Mouse (Mus musculus) MEL (cell line): ENCODE data around the gene Rabep2. TPM values are rescaled to one million over a fixed set of nuclear protein-coding genes. Genes with fewer than 3 reads are reported as not detected.

Experiments
- DNase-seq: peaks from one replicate; pipeline ENCODE4 v3.0.0; 2011; ENCODE audit warnings: low read depth, low spot score
- H3K27ac ChIP-seq: 2 replicates; pipeline ENCODE4 v1.5.1; 2012; ENCODE audit warnings: low read depth, mild to moderate bottlenecking, control low read depth, low read length, moderate library complexity; ENCODE audit not compliant: control insufficient read depth
- H3K27me3 ChIP-seq, 2 experiments: fragments of 150-350 bp in 1 of 2; sonication (generic) in 1 of 2; 2 replicates each; pipeline ENCODE4 v1.6.1; 2012; ENCODE audit warnings: low read length in 2 of 2, mild to moderate bottlenecking in 2 of 2, improper control_type of control experiment in 1 of 2, moderate library complexity in 1 of 2; ENCODE audit not compliant: insufficient read depth in 2 of 2, control insufficient read depth in 1 of 2
- H3K36me3 ChIP-seq, 2 experiments: 2 replicates each; pipeline ENCODE4 v1.6.1; 2012 to 2014; ENCODE audit warnings: low read length in 2 of 2, improper control_type of control experiment in 1 of 2, inconsistent platforms in 1 of 2, mild to moderate bottlenecking in 1 of 2; ENCODE audit not compliant: insufficient read depth in 2 of 2, control insufficient read depth in 1 of 2
- H3K4me1 ChIP-seq, 2 experiments: fragments of 150-350 bp in 1 of 2; sonication (generic) in 1 of 2; 2 replicates each; pipeline ENCODE4 v1.6.1; 2012; ENCODE audit warnings: low read length in 2 of 2, improper control_type of control experiment in 1 of 2, mild to moderate bottlenecking in 1 of 2; ENCODE audit not compliant: insufficient read depth in 2 of 2, control insufficient read depth in 1 of 2
- H3K4me3 ChIP-seq, 2 experiments: fragments of 150-350 bp in 1 of 2; sonication (generic) in 1 of 2; 2 replicates each; pipeline ENCODE4 v1.5.1; 2012; ENCODE audit warnings: low read depth in 2 of 2, low read length in 2 of 2, mild to moderate bottlenecking in 2 of 2, moderate library complexity in 2 of 2, control low read depth in 1 of 2, improper control_type of control experiment in 1 of 2; ENCODE audit not compliant: control insufficient read depth in 1 of 2, insufficient read depth in 1 of 2
- H3K79me2 ChIP-seq: 2 replicates; pipeline ENCODE4 v1.6.1; 2012; ENCODE audit warnings: mild to moderate bottlenecking, low read length, moderate library complexity; ENCODE audit not compliant: control insufficient read depth, poor library complexity, insufficient read depth
- H3K9ac ChIP-seq: 2 replicates; pipeline ENCODE4 v1.6.1; 2012; ENCODE audit warnings: low read depth, mild to moderate bottlenecking, control low read depth, low read length, moderate library complexity; ENCODE audit not compliant: control insufficient read depth, poor library complexity, severe bottlenecking
- H3K9me3 ChIP-seq: fragments of 150-350 bp; sonication (generic); replicated peaks from 2 replicates; pipeline ENCODE4 v1.6.1; 2012; ENCODE audit warnings: mild to moderate bottlenecking, low read length, improper control_type of control experiment, moderate library complexity; ENCODE audit not compliant: insufficient read depth
- BHLHE40 ChIP-seq: IDR thresholded peaks from 2 replicates; pipeline ENCODE4 v1.6.1; 2012; ENCODE audit warnings: low read depth, mild to moderate bottlenecking, inconsistent platforms, low read length, improper control_type of control experiment, borderline replicate concordance
- ELF1 ChIP-seq: IDR thresholded peaks from 2 replicates; pipeline ENCODE4 v1.6.1; 2014; ENCODE audit warnings: low read depth, mild to moderate bottlenecking, inconsistent platforms, low read length, improper control_type of control experiment, moderate library complexity
- EP300 ChIP-seq, 2 experiments: IDR thresholded peaks; 2 replicates each; pipeline ENCODE4 v1.6.1; 2011; ENCODE audit warnings: improper control_type of control experiment in 2 of 2, low read length in 2 of 2, low read depth in 1 of 2, mild to moderate bottlenecking in 1 of 2
- GABPA ChIP-seq: IDR thresholded peaks from 2 replicates; pipeline ENCODE4 v1.6.1; 2012; ENCODE audit warnings: low read depth, mild to moderate bottlenecking, inconsistent platforms, low read length, improper control_type of control experiment, moderate library complexity
- GATA1 ChIP-seq: IDR thresholded peaks from 2 replicates; pipeline ENCODE4 v1.6.1; 2011; ENCODE audit warnings: low read depth, low read length, improper control_type of control experiment
- HCFC1 ChIP-seq: IDR thresholded peaks from 2 replicates; pipeline ENCODE4 v1.6.1; 2012; ENCODE audit warnings: low read depth, mild to moderate bottlenecking, inconsistent platforms, low read length, improper control_type of control experiment, moderate library complexity
- JUND ChIP-seq: IDR thresholded peaks from 2 replicates; pipeline ENCODE4 v1.6.1; 2011; ENCODE audit warnings: low read depth, mild to moderate bottlenecking, improper control_type of control experiment, low read length
- MAZ ChIP-seq: IDR thresholded peaks from 2 replicates; pipeline ENCODE4 v1.6.1; 2012; ENCODE audit warnings: low read depth, mild to moderate bottlenecking, inconsistent platforms, low read length, improper control_type of control experiment
- MEF2A ChIP-seq: IDR thresholded peaks from 2 replicates; pipeline ENCODE4 v1.6.1; 2014; ENCODE audit warnings: low read depth, mild to moderate bottlenecking, inconsistent platforms, low read length, improper control_type of control experiment; ENCODE audit not compliant: poor library complexity, insufficient replicate concordance, severe bottlenecking; ENCODE audit errors: extremely low read depth
- MXI1 ChIP-seq: IDR thresholded peaks from 2 replicates; pipeline ENCODE4 v1.6.1; 2011; ENCODE audit warnings: mild to moderate bottlenecking, low read depth, low read length, improper control_type of control experiment
- MYB ChIP-seq: IDR thresholded peaks from 2 replicates; pipeline ENCODE4 v1.6.1; 2011; ENCODE audit warnings: mild to moderate bottlenecking, low read depth, low read length, improper control_type of control experiment
- MYC ChIP-seq: IDR thresholded peaks from 2 replicates; pipeline ENCODE4 v1.6.1; 2011; ENCODE audit warnings: low read depth, mild to moderate bottlenecking, low read length, improper control_type of control experiment, moderate library complexity
- NELFE ChIP-seq: IDR thresholded peaks from 2 replicates; pipeline ENCODE4 v1.6.1; 2011; ENCODE audit warnings: low read depth, low read length, improper control_type of control experiment
- NRF1 ChIP-seq: IDR thresholded peaks from 2 replicates; pipeline ENCODE4 v1.6.1; 2014; ENCODE audit warnings: low read depth, mild to moderate bottlenecking, inconsistent platforms, low read length, improper control_type of control experiment, moderate library complexity; ENCODE audit not compliant: poor library complexity, insufficient read depth, severe bottlenecking
- POLR2AphosphoS2 ChIP-seq: IDR thresholded peaks from 2 replicates; pipeline ENCODE4 v1.6.1; 2011; ENCODE audit warnings: low read length, improper control_type of control experiment
- POLR2AphosphoS5 ChIP-seq: IDR thresholded peaks from 2 replicates; pipeline ENCODE4 v1.6.1; 2012; ENCODE audit warnings: low read depth, borderline replicate concordance, mild to moderate bottlenecking, inconsistent platforms, low read length, moderate library complexity, mixed read lengths
- RAD21 ChIP-seq: IDR thresholded peaks from 2 replicates; pipeline ENCODE4 v1.6.1; 2011; ENCODE audit warnings: mild to moderate bottlenecking, low read depth, low read length, improper control_type of control experiment
- RCOR1 ChIP-seq: IDR thresholded peaks from 2 replicates; pipeline ENCODE4 v1.6.1; 2012; ENCODE audit warnings: low read depth, mild to moderate bottlenecking, inconsistent platforms, low read length, improper control_type of control experiment
- SIN3A ChIP-seq: IDR thresholded peaks from 2 replicates; pipeline ENCODE4 v1.6.1; 2012; ENCODE audit warnings: low read length, improper control_type of control experiment, inconsistent platforms
- TAL1 ChIP-seq: IDR thresholded peaks from 2 replicates; pipeline ENCODE4 v1.6.1; 2012; ENCODE audit warnings: mild to moderate bottlenecking, inconsistent platforms, low read length, moderate library complexity, mixed read lengths
- TBP ChIP-seq: IDR thresholded peaks from 2 replicates; pipeline ENCODE4 v1.8.0; 2011; ENCODE audit warnings: low read depth, low read length, improper control_type of control experiment
- UBTF ChIP-seq: IDR thresholded peaks from 2 replicates; pipeline ENCODE4 v1.6.1; 2012; ENCODE audit warnings: low read depth, mild to moderate bottlenecking, inconsistent platforms, low read length, improper control_type of control experiment, moderate library complexity, borderline replicate concordance; ENCODE audit not compliant: insufficient read depth
- USF1 ChIP-seq: IDR thresholded peaks from 2 replicates; pipeline ENCODE4 v1.6.1; 2014; ENCODE audit warnings: low read depth, mild to moderate bottlenecking, inconsistent platforms, low read length, improper control_type of control experiment, moderate library complexity
- USF2 ChIP-seq, 2 experiments: IDR thresholded peaks; 2 replicates each; pipeline ENCODE4 v1.6.1; 2011 to 2012; ENCODE audit warnings: improper control_type of control experiment in 2 of 2, low read length in 2 of 2, borderline replicate concordance in 1 of 2, inconsistent platforms in 1 of 2, low read depth in 1 of 2, mild to moderate bottlenecking in 1 of 2; ENCODE audit not compliant: insufficient read depth in 1 of 2
- ZKSCAN1 ChIP-seq: IDR thresholded peaks from 2 replicates; pipeline ENCODE4 v1.6.1; 2012; ENCODE audit warnings: low read depth, mild to moderate bottlenecking, inconsistent platforms, low read length, improper control_type of control experiment, moderate library complexity
- ZNF384 ChIP-seq: IDR thresholded peaks from 2 replicates; pipeline ENCODE4 v1.6.1; 2012; ENCODE audit warnings: low read depth, mild to moderate bottlenecking, inconsistent platforms, low read length, improper control_type of control experiment
- polyA plus RNA-seq, 2 experiments: library from polyadenylated mRNA; stranded (reverse) in 1 of 2; unstranded in 1 of 2; fragments of >175 nt in 1 of 2; fragments of >200 nt in 1 of 2; gene quantifications; 2 replicates each; pipeline versions ENCODE4 v1.2.1 to v1.2.4; 2012; ENCODE audit warnings: low replicate concordance in 2 of 2, low read depth in 1 of 2; ENCODE audit not compliant: insufficient read length in 2 of 2, insufficient read depth in 1 of 2, missing spikeins in 1 of 2
- total RNA-seq: library from RNA; depleted of rRNA; stranded (reverse); fragments of 300-350 nt; gene quantifications from 2 replicates; pipeline ENCODE4 v1.2.3, GENCODE M21; 2012

Gene Rabep2
- total and polyA plus RNA-seq, 3 experiments, result 12.9 to 16.2 TPM; not detected in 1

DNA sequence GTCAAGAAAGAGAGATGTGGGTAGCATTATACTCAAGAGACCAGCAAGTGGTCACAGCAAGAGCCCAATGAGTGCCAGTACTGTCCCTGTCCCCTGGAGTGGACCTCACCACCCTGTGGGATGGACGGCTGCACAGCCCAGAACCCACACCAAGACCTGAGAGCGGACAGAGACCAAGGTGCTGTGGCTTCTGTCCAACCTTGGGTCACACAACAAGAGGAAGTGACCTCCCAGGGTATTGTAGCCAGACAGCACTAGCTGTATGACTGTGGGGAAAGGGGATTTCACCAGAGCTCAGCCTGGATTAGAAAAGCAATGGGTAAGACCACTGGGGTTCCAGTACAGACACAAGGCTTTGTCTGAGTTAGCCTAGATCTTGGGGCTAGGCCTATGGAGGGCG is 23.7 kb downstream of the Rabep2 start:
- Histone ChIP-seq H3K4me3 (no peak overlapping the region), H3K4me1 (peaks cover 14 to 18% of the 10 kb centered on the region in 2 experiments), H3K36me3 (peaks cover 0 to 12% of the 10 kb centered on the region in 2 experiments; a peak in 2 of 4 replicates), H3K27ac (no peak overlapping the region), H3K9ac (no peak overlapping the region), H3K79me2 (no peaks in the 10 kb centered on the region), H3K9me3 (no peaks in the 10 kb centered on the region), H3K27me3 (no peaks in the 10 kb centered on the region)
- TF ChIP-seq GATA1, result no peak
- TF ChIP-seq HCFC1, result no peak
- no peak for TF ChIP-seq MXI1
- no peak for TF ChIP-seq MYC
- TF ChIP-seq TAL1, result no peak
- no peak for TF ChIP-seq NELFE
- no peak for TF ChIP-seq POLR2AphosphoS2
- TF ChIP-seq POLR2AphosphoS5, result no peak
- no peak for TF ChIP-seq GABPA
- TF ChIP-seq JUND, result no peak
- no peak for TF ChIP-seq BHLHE40
- TF ChIP-seq MEF2A, result no peak
- TF ChIP-seq ZNF384, result no peak
- no peak for TF ChIP-seq SIN3A
- TF ChIP-seq RAD21, result no peak
- TF ChIP-seq ZKSCAN1, result no peak
- no peak for TF ChIP-seq EP300 (IDR thresholded peaks at IDR 0.05; ENCODE audit: low read depth in 1 of 2, low read length in 2 of 2)
- DNase-seq, result no peak

DNA sequence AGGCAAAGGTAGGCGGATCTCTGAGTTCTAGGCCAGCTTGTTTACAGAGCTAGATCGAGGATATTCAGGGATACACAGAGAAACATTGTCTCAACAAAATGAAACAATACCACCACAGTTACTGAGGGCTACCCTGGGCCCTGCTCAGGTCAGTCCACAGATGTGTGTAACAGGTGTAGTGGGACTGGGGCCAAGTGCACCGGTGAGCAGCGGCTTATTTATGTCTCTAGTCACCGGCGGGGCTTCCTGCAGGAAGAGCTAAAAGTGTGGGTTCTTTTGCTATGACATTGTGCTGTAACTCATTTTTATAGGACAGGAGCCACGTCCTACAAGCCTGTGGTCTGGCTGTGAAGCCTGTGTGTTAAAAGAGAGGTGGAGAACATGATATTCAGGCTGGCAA is 25.3 kb downstream of the Rabep2 start:
- Histone ChIP-seq H3K9me3 (no peaks in the 10 kb centered on the region), H3K4me1 (peaks cover 16 to 22% of the 10 kb centered on the region in 2 experiments), H3K27ac (no peak overlapping the region), H3K79me2 (no peaks in the 10 kb centered on the region), H3K27me3 (no peaks in the 10 kb centered on the region), H3K4me3 (no peak overlapping the region), H3K36me3 (peaks cover 0 to 14% of the 10 kb centered on the region in 2 experiments; a peak in 2 of 4 replicates), H3K9ac (no peak overlapping the region)
- TF ChIP-seq POLR2AphosphoS5 (no peak), GABPA (no peak), ZKSCAN1 (no peak), ELF1 (no peak), MYC (no peak), TAL1 (no peak), JUND (no peak), USF2 (IDR thresholded peaks at IDR 0.05; ENCODE audit: borderline replicate concordance in 1 of 2, insufficient read depth in 1 of 2, low read depth in 1 of 2, low read length in 2 of 2) (no peak), SIN3A (no peak), MEF2A (no peak), MXI1 (no peak), TBP (no peak), NRF1 (no peak), ZNF384 (no peak), MAZ (no peak), USF1 (no peak), RCOR1 (no peak), UBTF (no peak), MYB (no peak)
- DNase-seq, result no peak
